23 mouse cellular contexts compared by ENCODE assay signal in the genomic region with DNA sequence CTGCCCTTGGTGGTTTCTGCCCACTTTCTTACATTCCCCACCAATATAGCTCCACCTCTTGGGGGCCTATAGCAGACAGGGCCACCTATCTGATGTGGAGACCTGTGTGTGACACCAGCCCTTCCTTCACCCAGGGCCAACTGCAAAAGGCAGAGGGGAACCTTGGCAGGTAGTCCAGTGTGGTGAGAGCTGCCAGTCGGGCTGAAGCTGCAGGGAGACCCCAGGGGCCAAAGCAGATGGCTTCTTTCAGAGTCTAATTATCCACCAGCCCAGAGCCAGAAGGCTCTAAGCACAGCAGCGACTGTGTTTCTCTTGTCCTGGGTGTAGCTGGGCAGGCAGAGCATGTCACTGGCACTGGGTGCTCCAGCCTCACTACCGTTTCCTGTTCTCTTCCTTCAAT.
DNase-seq lines count a peak whose midpoint lies in the region; ATAC-seq and TF ChIP-seq lines count a peak whose summit lies in the region.
"Had no signal": no experiment of that assay in that cellular context is flagged by ENCODE, and none has a peak within 500 bp of the region (broad histone marks: within the 10 kb centered on the region; RNA-seq: fewer than 3 reads in every experiment).

No protein-coding gene starts in this region.

- H3K27ac ChIP-seq in hindbrain, embryonic 10.5 days = peak overlapping the region; percentile 5; the same call in 1 of the 2 replicates
- H3K27ac ChIP-seq in hindbrain, embryonic 11.5 days (ENCODE audit: low read depth, low read length) = no peak overlapping the region
- no peak overlapping the region for H3K27ac ChIP-seq in midbrain, postnatal 0 days (ENCODE audit: low read depth, low read length)
- H3K27ac ChIP-seq in midbrain, embryonic 15.5 days = no peak overlapping the region
- no peak overlapping the region for H3K27ac ChIP-seq in hindbrain, postnatal 0 days
- H3K27ac ChIP-seq: embryonic facial prominence, embryonic 12.5 days; embryonic facial prominence, embryonic 15.5 days; forebrain, embryonic 13.5 days; intestine, embryonic 15.5 days had no signal

- ATAC-seq in hindbrain, embryonic 11.5 days (ENCODE audit: low FRiP score) = no peak
- ATAC-seq in midbrain, postnatal 0 days (ENCODE audit: low FRiP score) = no peak
- ATAC-seq in midbrain, embryonic 15.5 days (replicated peaks) = no peak; the same call in 1 of the 2 replicates
- peak; percentile 51; the same call in 1 of the 2 replicates for ATAC-seq in hindbrain, postnatal 0 days
- no peak for ATAC-seq in erythroid progenitor cell, adult 5-6 weeks (replicated peaks; ENCODE audit: low FRiP score, poor library complexity, severe bottlenecking)
- ATAC-seq: activated CD4-positive, CD25-positive, alpha-beta regulatory T cell, adult 4 months; CD4-positive, CD25-positive, alpha-beta regulatory T cell, adult 4 months; forebrain, embryonic 13.5 days; forebrain, embryonic 16.5 days; intestine, embryonic 15.5 days had no signal

- intact Hi-C loops in left cerebral cortex, postnatal 4 days (cut with DNase I) = loop anchor here (10.0 kb wide), 1 partner anchor 99 kb away; no protein-coding TSS in a partner anchor

- H3K9ac ChIP-seq in hindbrain, embryonic 11.5 days (ENCODE audit: low read depth, low read length) = no peak overlapping the region
- H3K9ac ChIP-seq in midbrain, postnatal 0 days (replicated peaks; ENCODE audit: low read length, poor library complexity, severe bottlenecking) = no peak overlapping the region
- H3K9ac ChIP-seq in midbrain, embryonic 15.5 days = no peak overlapping the region
- no peak overlapping the region for H3K9ac ChIP-seq in hindbrain, postnatal 0 days (replicated peaks; ENCODE audit: low read length)
- H3K9ac ChIP-seq: embryonic facial prominence, embryonic 12.5 days; embryonic facial prominence, embryonic 15.5 days; forebrain, embryonic 13.5 days; intestine, embryonic 15.5 days had no signal

- H3K4me2 ChIP-seq in hindbrain, embryonic 11.5 days (replicated peaks; ENCODE audit: low read depth, low read length) = no peak overlapping the region
- H3K4me2 ChIP-seq in midbrain, postnatal 0 days (ENCODE audit: low read depth, low read length, poor library complexity, severe bottlenecking) = no peak overlapping the region
- H3K4me2 ChIP-seq in midbrain, embryonic 15.5 days = no peak overlapping the region
- no peak overlapping the region for H3K4me2 ChIP-seq in hindbrain, postnatal 0 days (ENCODE audit: low read depth, low read length)
- H3K4me2 ChIP-seq: embryonic facial prominence, embryonic 12.5 days; embryonic facial prominence, embryonic 15.5 days; forebrain, embryonic 13.5 days; heart, embryonic 11.5 days; intestine, embryonic 15.5 days had no signal

- peaks cover 31% of the 10 kb centered on the region for H3K4me1 ChIP-seq in hindbrain, embryonic 10.5 days (replicated peaks)
- H3K4me1 ChIP-seq in hindbrain, embryonic 11.5 days (replicated peaks; ENCODE audit: control insufficient read depth, insufficient read depth, low read length) = no peaks in the 10 kb centered on the region
- 0 out of 2 replicates have a peak, but pooled peaks cover 3% of the 10 kb centered on the region for H3K4me1 ChIP-seq in midbrain, postnatal 0 days (ENCODE audit: insufficient read depth, low read length)
- no peaks in the 10 kb centered on the region for H3K4me1 ChIP-seq in midbrain, embryonic 15.5 days
- no peaks in the 10 kb centered on the region; the same call in 1 of the 2 replicates for H3K4me1 ChIP-seq in hindbrain, postnatal 0 days (ENCODE audit: insufficient read depth, low read length)
- H3K4me1 ChIP-seq: embryonic facial prominence, embryonic 15.5 days; intestine, embryonic 15.5 days had no signal

- DNase-seq in hindbrain, embryonic 10.5 days (ENCODE audit: low spot score) = no peak
- no peak for DNase-seq in hindbrain, embryonic 11.5 days (ENCODE audit: low spot score)
- peak; percentile 82 for DNase-seq in left cerebral cortex, postnatal 4 days
- DNase-seq in left cerebral cortex, adult 8-10 months (ENCODE audit: low spot score in 2 of 2) = no peak
- peak; percentile 68 for DNase-seq in midbrain, postnatal 0 days (ENCODE audit: low spot score)
- DNase-seq in hindbrain, postnatal 0 days (ENCODE audit: low spot score) = peak; percentile 64
- DNase-seq: adrenal gland, adult 8-10 months; adrenal gland, postnatal 25 days; cerebellum, adult 2 months; cerebellum, postnatal 25 days; gastrocnemius, postnatal 10 days; heart, adult 11 months; kidney, adult 11 months had no signal

- peaks cover 4% of the 10 kb centered on the region; the same call in 1 of the 2 replicates for H3K27me3 ChIP-seq in hindbrain, embryonic 10.5 days (ENCODE audit: insufficient read depth, poor library complexity, severe bottlenecking)
- H3K27me3 ChIP-seq in hindbrain, embryonic 11.5 days (ENCODE audit: control insufficient read depth, insufficient read depth, low read length) = no peaks in the 10 kb centered on the region
- no peaks in the 10 kb centered on the region for H3K27me3 ChIP-seq in midbrain, postnatal 0 days (ENCODE audit: insufficient read depth, low read length)
- no peaks in the 10 kb centered on the region for H3K27me3 ChIP-seq in midbrain, embryonic 15.5 days (replicated peaks)
- H3K27me3 ChIP-seq in hindbrain, postnatal 0 days (ENCODE audit: insufficient read depth, low read length) = no peaks in the 10 kb centered on the region
- H3K27me3 ChIP-seq: embryonic facial prominence, embryonic 12.5 days; embryonic facial prominence, embryonic 15.5 days; forebrain, embryonic 13.5 days; intestine, embryonic 15.5 days had no signal

- H3K9me3 ChIP-seq in hindbrain, embryonic 10.5 days = no peaks in the 10 kb centered on the region
- H3K9me3 ChIP-seq in hindbrain, embryonic 11.5 days (ENCODE audit: control insufficient read depth, low read length) = no peaks in the 10 kb centered on the region
- no peaks in the 10 kb centered on the region for H3K9me3 ChIP-seq in midbrain, postnatal 0 days (ENCODE audit: low read length)
- no peaks in the 10 kb centered on the region for H3K9me3 ChIP-seq in midbrain, embryonic 15.5 days
- no peaks in the 10 kb centered on the region for H3K9me3 ChIP-seq in hindbrain, postnatal 0 days (ENCODE audit: low read length)
- H3K9me3 ChIP-seq: embryonic facial prominence, embryonic 12.5 days; embryonic facial prominence, embryonic 15.5 days; forebrain, embryonic 13.5 days; intestine, embryonic 15.5 days had no signal

- no peaks in the 10 kb centered on the region for H3K36me3 ChIP-seq in hindbrain, embryonic 10.5 days
- H3K36me3 ChIP-seq in hindbrain, embryonic 11.5 days (ENCODE audit: control insufficient read depth, insufficient read depth, low read length) = no peaks in the 10 kb centered on the region
- H3K36me3 ChIP-seq in midbrain, postnatal 0 days (ENCODE audit: insufficient read depth, low read length) = no peaks in the 10 kb centered on the region
- H3K36me3 ChIP-seq in midbrain, embryonic 15.5 days (replicated peaks) = no peaks in the 10 kb centered on the region
- H3K36me3 ChIP-seq in hindbrain, postnatal 0 days (ENCODE audit: insufficient read depth, low read length) = no peaks in the 10 kb centered on the region
- H3K36me3 ChIP-seq: embryonic facial prominence, embryonic 12.5 days; embryonic facial prominence, embryonic 15.5 days; intestine, embryonic 15.5 days had no signal

- no peak for TF ChIP-seq CTCF in midbrain, postnatal 0 days (IDR thresholded peaks at IDR 0.05)
- TF ChIP-seq CTCF in hindbrain, postnatal 0 days (IDR thresholded peaks at IDR 0.05; ENCODE audit: low read depth) = no peak

- 49% methylated on average over 3 of the region's 3 CpGs for WGBS in hindbrain, embryonic 10.5 days
- WGBS in hindbrain, embryonic 11.5 days = 44% methylated on average over 3 of the region's 3 CpGs
- WGBS in midbrain, postnatal 0 days = 40% methylated on average over 3 of the region's 3 CpGs
- 46% methylated on average over 3 of the region's 3 CpGs for WGBS in midbrain, embryonic 15.5 days
- 24% methylated on average over 3 of the region's 3 CpGs for WGBS in hindbrain, postnatal 0 days

- no peak overlapping the region for H3K4me3 ChIP-seq in hindbrain, embryonic 10.5 days
- no peak overlapping the region for H3K4me3 ChIP-seq in hindbrain, embryonic 11.5 days (ENCODE audit: low read depth, low read length)
- no peak overlapping the region for H3K4me3 ChIP-seq in midbrain, postnatal 0 days (ENCODE audit: low read depth, low read length)
- no peak overlapping the region for H3K4me3 ChIP-seq in midbrain, embryonic 15.5 days
- H3K4me3 ChIP-seq in hindbrain, postnatal 0 days (ENCODE audit: low read length) = no peak overlapping the region
- H3K4me3 ChIP-seq: embryonic facial prominence, embryonic 12.5 days; embryonic facial prominence, embryonic 15.5 days; forebrain, embryonic 13.5 days; intestine, embryonic 15.5 days had no signal

Comparison
In these comparisons a context has a peak if more than half of its experiments do, and no peak if none do; other contexts are left out.
1. DNase-seq: peak in left cerebral cortex, postnatal 4 days (single experiment), midbrain, postnatal 0 days (single experiment) and hindbrain, postnatal 0 days (single experiment); none in hindbrain, embryonic 10.5 days (single experiment), hindbrain, embryonic 11.5 days (single experiment) and left cerebral cortex, adult 8-10 months (0 of 2).